Mouse (Mus musculus) adrenal gland, postnatal 36 days (tissue): ENCODE data around the gene Spon1. TPM values are rescaled to one million over a fixed set of nuclear protein-coding genes. Genes with fewer than 3 reads are reported as not detected.
A peak's percentile ranks its signal among the peaks of the same experiment; 100 is the strongest.

Experiments used
- DNase-seq, 2 experiments: peaks; one replicate each; pipeline ENCODE4 v3.0.0; 2021; ENCODE audit warnings: mixed read lengths in 1 of 2
- total RNA-seq, 2 experiments: library from RNA; stranded (reverse); gene quantifications; 2 replicates each; pipeline ENCODE4 v1.2.3; 2021

Spon1 gene
- total RNA-seq, 2 experiments from 2014 or later = 9.7 to 12.4 TPM

DNA sequence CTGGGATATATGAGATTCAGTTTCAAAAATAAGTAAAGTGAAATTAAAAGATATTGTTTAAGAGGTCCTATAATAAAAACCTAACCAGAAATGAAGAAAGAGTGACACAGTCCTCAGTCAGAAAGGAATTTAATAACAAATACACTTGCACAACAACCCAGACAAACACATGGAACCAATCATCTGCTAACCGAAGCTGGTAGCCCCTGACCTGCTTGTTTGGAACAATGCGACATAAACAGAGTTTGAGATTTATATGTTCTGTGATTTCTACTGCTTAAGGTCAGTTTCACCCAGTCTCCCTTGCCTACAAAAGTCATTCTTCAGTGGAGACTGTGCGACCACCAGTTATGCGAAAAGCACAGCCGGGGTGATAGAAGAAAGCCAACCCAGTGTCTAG is 138.1 kb downstream of the Spon1 start:
- DNase-seq = no peak

DNA sequence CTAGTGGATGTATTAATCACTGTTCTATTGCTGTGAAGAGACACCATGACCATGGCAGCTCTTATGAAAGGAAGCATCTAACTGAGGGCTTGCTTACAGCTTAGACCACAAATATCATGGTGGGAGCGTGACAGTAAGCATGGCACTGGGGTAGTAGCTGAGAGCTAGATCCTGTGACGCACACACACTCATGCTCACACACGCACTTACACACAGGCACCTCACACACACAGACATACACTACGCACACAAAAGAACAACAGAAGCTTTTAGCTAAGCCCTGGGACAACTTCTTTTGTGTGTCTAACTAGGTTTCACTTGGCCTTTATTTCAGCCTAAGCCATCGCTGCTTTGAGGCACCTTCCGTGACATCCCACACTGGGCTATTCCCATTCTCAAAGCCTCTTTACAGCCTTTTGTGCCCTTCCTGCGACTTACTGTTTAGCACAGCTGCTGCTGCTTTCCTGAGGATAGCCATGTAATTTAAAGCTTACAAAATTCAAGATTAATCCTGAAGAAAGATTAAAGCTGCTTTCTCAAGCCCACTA is 138.6 kb downstream of the Spon1 start:
- DNase-seq = no peak

DNA sequence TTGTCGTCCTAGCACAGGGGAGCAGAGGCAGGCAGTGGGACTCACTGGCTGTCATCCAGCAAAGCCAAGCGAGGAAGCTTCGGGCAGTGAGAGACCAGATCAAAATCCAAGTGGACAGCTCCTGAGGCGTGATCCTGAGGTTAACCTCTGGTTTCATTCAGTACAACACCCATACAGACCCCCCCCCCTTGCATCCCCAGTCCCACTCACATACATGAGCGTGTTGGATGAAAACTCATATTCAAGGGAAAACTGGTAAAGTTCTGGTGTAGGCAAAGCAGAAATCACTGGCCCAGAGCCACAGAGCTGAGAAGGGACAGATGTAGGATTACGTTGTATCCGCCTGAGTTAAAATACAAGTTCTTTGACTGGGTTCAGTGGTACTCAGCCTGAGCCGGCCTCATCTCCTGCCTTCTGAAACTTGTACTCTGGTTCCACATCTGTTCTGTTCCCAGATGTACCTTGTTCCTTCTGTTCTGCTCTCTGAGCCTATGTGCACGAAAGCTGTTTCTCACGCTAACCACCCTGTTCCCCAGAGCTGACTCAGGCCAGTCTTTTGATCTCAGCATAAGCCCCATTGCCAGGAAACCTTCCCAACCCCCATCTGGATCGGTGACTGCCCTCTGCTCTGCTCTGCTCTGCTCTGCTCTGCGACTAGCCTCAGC is 143.5 kb downstream of the Spon1 start:
- peak; percentile 15 to 61 for DNase-seq

DNA sequence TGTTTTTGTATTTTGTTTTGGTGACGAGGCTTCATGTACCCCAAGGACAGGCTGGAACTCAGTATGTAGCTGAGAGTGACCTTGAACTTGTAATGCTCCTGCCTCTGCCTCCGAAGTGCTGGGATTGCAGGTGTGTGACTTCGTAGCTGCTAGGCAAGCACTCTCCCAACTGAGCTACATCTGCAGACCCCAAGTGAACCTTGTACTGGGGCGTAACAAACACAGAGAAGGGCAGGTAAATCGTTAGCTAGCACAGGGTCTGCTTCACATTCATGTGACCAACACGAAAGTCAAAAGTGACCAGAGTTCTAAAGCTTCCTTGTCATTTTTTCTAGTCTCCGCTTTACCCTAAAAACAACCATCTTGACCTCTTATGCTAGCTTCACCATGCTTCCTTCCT is 145.1 kb downstream of the Spon1 start:
- no peak for DNase-seq

DNA sequence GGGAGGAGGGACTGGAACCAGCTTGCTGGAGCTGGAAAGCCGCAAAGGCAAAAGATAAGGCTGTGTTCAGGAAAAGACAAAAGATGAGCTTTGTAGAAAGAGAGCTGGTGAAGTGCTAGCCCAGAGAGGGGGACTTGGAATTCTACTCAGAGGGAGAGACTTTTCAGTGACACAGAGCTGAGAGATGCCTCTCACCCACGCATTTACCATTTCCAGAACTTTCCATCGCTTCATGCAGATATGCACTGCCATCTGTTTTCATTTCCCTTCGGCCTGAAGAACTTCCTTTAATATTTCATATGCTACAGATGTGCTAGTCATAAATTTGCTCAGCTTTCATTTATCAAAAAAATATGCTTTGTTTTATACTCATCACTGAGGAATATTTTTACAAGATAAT is 150.1 kb downstream of the Spon1 start:
- DNase-seq = no peak

DNA sequence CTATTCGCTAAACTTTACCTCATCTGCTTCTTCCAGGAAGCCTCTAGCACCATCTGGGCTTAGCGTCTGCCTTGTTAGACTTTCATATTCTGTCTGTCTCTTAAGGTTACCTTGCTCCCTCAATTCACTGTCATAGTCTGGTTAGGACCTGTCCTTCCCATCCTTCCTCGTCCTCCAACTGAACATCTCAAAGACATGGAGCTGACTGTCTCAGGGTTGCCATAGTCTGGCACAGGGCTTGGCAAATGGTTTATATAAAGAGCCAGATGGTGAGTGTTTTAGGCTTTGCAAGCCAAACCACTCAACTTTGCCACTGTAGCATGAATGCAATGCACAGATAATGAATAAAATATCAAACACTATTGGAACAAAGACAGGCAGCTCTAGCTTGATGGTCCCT is 153.1 kb downstream of the Spon1 start:
- no peak for DNase-seq

DNA sequence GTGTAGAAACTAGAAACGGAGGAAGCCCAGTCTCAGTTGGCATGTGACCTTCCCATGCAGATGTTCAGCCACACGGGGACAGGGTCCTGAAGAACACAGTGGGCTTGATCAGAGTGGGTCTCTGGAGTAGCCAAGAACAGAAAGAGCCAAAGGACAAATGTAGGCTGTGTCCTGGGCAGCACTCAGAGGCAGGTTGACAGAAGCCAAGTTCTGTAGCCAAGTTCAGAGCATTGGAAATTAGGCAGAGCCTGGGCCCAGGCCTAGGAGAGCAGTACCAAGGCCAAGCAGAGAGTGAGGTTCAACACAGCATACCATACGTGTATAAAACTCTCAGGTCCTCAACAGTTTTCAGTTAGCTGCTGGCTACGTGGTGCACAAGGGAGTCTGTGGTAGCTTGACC is 153.7 kb downstream of the Spon1 start:
- no peak for DNase-seq

DNA sequence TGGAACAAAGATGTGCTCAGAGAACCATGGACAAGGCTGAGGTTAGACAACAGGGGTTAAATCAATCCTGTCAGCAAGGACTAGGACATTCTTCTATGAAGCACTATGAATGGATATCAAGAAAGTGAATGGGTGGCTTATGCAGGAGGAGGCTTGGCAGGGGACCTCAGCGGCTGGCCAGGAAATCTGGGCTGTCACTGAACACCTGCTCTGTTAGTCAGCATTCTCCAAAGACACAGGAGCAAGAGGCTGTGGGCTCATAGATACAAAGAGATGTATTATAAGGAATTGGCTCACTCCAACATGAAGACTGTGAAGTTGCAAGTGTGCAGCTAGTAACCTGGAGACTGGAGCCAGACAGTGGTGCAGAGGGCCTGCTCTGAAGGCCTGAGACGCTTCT is 154.3 kb downstream of the Spon1 start:
- DNase-seq = no peak

DNA sequence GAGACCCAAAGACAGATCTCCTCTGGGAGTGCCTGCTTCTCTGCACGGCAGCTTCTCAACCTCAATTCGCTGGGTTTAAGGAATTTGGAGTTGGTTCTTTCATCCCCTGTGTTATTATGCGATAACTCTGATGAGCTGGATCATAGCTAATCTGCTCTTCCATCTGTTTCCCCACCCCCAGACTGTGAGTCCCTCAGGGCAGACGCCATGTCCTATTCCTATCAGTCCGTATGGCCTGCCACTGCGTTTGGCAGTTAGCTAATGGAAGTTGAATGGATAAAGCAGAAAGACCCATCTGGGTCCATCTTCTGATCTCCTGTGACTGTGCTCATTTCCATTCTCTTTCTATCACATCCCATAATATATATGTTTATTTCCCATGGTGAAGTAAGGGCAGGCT is 158.8 kb downstream of the Spon1 start:
- DNase-seq = no peak

DNA sequence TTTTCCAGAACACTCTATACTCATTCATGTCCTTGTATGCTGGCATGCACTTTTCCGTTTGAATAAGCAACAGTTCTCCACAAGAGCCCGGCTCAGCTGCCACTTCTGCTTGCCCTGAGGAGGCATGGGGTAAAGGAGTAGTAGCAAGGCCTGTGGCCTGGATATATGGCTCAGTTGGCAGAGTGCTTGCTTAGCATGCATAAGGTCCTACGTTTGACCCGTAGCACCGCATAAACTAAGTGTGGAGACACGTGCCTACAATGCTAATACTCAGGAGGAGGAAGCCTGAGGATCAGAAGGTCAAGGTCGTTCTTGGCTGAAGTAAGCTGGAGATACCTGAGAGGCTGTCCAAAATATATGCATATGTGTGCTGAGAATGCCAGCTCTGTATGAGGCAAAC is 185.1 kb downstream of the Spon1 start:
- DNase-seq = no peak

DNA sequence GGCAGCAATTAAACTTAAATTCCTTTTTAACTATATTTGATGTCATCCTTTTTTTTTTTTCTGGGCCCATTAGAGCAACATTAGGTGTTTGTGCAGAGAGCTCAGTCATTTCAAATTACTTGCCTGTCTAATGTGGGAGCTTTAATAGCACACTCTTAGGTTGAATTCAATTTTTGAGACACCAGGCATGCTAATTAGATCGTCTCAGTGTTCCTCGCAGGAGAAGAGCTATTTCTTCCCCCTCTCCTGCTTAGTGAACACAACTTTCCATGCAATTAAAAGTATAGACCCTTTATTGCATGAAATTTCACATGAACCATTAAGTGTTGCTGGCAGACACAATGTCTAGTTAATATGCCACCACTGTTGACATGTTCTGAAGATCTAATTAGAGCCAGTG is 189.6 kb downstream of the Spon1 start:
- no peak for DNase-seq

DNA sequence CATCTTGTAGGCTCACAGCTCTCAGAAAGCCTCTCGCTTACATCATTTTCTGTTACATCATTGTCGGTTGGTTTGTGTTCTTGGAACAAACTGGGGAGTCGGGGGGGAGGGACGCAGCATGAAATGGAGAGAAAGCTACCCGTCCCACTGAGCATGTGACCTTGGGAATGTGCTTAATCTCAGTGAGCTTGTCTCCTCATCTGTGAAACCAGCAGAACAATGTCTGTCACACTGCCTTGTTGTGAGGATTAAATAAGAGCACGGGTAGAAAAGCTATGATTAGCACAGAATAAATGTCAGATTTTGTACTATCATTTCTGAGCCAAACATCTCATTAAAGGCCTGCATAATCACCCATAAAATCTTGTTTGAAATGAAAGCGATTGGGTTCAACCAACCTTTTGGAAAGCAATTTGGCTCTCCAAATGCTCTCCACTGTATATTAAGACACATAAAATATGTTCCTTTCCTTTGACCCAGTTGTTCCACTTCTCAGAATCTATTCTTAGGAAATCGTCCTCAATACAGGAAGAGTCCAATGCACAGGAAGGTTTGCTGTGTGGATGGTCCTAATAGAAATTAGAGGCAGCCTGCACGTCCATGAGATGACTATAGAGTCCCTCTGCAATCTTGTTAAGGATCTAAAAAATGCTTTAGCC is 195.2 kb downstream of the Spon1 start:
- DNase-seq = peak in 1 of 2 experiments; percentile 12

DNA sequence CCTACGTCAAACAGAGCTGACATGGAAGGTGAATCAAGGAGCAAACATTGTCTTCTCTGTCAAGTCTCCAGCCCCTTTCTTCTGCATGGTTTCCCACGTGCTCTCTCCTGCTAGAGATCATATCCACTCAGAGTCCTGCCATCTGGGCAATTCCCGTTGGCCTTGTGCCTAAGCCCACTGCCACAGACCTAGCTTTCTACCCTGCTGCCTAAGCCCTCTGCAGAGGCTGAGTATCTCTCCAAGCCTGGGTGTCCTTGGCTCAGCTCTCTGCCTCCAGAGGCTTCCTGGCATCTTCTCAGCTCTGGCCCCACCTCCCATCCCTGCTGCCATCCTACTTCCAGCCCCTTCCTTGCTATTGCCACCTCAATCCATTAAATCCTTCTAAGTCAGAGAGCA is 195.7 kb downstream of the Spon1 start:
- DNase-seq = peak; percentile 10 to 13

DNA sequence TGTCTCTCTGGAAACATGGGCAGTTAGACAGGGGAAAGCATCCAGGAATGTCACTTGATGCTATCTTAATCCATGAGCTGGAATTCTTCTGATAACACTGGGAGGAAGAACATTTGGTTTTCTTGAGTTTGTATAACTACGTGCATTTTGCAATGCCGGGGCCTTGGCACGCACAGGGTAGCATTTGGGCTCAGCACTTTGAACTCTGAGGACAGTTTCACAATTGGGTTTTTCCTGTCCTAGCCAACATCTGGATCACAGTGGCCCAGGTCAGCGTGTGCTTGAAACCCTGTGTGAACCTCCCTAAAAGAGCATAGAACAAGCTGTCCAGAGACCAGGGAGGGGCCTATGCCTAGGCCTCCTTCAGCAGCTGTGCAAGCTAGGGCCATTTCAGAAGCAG is 196.3 kb downstream of the Spon1 start:
- DNase-seq = peak; percentile 15 to 45

DNA sequence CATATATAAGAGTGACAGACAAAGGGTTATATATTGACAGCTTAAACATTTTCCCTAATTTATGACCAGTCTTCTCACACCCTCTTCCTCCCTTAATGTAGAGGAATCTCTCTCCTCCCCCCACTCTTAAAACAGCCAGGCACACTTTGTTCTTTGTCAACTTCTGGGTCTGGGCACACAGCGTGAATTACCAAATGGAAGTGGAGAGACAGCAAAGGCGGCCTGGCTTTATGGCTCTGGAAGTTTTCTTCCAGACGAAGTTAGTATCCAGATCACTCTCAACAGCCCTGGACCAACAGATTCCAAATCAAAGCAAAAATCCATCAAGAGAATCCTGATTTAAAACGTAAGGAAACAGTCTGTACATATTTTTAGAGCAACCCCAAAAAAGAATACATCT is 198.0 kb downstream of the Spon1 start:
- DNase-seq = no peak

DNA sequence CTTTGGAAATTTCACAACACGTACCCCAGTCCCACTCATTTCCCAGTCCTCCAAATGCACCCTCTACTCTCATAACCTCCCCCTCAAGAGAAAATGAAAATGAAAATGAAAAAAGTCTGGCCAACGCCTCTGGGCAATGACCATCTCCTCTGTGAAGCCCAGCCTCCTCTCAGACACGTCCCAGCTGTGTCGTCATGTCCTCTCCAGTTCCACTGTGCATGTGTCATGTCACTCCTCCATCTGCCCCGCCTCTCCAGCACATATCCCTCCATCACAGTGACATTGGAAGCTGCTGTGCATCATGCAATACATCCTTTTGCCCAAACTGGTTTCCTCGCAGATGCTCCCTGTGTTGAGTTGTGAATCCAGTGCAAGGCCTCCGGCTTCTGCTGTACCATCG is 199.8 kb downstream of the Spon1 start:
- DNase-seq = no peak

DNA sequence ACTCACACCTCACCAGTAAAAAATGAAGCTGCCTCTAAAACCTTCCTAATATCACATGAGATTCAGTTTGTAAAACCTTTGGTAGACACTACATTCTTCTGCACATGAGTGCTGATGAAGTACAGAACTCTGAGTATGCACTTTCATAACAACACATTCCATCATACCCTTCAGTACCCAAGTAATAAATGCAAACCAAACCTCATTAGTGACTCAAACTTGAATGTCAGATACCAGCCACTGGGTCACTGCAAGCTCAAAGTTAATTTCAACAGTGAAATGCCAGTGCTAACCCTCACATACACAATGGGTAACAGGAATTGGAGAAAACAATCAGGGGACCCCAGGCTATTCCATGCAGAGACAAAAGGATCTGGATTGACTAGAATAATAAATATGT is 203.4 kb downstream of the Spon1 start:
- no peak for DNase-seq

DNA sequence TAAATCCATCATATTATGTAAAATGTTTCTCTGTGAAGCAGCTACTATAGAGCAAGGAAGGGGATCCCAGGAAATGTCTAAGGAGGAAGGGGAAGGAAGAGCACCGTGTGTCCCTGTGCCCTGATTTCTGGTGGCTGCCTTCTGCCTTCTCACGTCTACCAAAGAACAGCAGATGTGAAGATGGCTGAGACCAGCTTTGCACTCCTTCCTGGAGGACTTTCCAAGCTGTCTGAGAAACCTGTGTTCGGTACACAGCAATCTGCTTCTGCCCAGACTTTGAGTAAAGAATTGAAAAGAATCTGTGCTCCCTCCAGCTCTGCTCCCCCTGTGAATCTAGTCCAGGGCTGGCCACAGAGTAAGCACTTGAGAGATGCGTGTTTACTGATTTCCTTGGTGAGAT is 206.7 kb downstream of the Spon1 start:
- DNase-seq = no peak

DNA sequence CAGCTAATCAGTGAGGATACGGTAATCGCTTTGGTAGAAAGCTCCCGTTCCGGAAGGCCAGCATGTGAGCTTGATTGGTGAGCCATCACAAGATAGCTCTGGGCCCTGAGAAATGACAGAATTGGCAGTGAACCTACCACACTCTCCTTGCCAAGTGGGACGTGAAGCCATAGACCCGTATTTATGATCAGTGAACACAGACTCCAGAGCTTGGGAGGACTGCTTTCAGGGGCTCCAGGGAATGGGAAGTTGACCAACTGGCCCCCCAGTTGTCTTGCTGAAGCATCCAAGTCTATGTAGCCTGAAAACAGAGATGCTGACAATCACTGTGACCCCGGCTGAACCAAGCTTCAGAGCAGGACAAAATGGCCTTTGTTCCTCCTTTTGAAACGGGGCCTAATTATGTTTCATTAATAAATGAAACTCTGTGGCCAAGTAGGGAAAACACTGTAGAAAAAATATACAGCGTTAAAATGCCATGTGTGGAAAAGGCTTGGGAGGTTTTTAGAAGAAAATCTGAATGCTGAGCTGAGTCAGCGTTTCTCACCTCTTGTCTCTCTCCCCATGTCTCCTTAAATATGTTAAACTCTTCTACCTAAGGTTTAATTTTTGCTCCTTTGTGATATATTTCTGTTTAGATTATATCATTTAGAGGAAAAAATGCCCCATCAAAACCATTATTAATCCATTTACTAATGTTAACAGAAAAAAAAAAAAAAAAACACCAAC is 220.8 kb downstream of the Spon1 start:
- DNase-seq = peak in 1 of 2 experiments; percentile 4

DNA sequence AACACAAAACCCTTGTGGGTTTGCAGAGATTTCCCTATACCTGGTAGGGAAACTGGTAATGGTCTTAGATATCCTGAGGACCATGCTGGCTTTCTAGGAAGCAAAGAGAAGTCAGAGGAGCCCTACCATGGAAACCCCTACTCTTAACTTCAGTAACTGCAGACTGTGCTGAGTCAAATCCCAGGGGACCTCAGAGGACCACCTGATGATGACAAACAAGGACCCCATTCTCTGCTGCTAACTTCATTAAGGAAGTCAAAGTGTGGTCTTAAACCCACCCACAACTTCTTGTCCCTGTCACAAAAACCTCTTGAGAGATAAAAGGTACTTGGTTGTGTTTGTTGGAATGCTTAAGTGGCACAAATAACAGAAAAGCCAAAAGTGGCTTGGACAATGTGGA is 222.4 kb downstream of the Spon1 start:
- DNase-seq = no peak

DNA sequence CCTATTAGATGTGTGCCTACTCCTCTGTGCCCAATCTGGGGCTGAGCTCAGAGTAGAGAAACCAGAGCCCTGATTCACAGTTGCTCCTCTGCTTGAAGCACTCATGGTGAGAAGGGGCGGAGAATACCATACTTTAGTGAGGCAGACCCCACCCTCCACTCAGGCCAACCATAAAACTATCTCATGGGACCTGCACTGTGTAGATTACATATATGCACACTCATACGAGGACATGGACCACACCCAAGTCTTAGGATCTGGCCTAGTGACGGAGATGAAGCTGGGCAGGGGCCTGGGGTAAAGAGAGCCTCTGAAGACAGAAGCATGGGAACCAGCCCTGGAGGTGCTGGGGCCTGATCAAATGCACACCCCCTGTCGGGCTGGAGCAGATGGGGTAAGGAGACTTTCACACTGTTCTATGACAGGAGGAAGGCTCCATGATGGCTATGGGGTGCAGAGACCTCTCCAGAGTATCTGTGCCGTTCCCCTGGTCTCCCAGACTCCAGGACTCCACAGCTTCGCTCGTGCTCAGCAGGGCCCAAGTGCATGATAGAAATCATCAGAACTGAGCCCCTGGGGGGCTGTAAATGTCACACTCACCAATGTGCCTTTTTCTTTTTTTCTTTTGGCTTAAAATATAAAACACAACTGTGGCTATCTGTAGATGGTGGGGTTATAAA is 232.0 kb downstream of the Spon1 start:
- DNase-seq = no peak

DNA sequence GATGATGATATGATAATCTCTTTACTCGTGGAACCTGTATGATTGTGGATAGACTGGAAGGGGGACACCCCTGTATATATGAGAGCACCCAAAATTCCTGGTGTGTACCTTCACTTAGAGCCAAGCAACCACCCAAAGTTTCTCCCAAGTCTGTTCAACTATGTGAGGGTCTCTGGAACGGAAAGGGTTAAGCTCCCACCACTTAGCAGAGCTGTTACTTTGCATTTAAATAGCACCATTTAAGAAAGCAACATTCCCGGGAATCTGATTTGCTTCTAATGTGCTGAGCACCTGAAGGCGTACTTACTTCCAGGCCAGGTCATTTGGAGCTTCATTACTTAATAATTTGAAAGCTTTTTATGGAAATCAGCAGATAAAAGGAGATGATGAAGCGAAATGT is 238.4 kb downstream of the Spon1 start:
- no peak for DNase-seq

DNA sequence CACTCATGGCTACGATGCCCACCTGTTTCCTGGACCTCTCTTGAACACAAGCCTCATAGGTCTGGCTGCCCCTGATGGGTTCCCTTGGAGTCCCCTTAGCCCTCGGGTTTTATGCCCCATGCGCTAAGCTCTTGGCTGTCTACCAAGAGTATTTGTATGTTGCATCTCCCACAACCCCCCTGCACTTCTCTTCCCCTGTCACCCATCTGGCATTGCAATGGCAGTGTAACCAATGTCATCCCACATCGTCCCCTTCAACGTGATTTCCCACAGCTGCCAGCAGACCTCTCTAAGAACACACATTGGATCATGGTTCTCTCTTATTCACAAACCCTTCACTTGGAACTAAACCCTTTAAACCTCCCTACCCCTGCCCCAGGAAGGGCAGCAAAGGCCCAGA is 239.7 kb downstream of the Spon1 start:
- DNase-seq = no peak
